Mouse (Mus musculus) embryonic facial prominence, embryonic 14.5 days (tissue): ENCODE measurements around the gene Nkx2-4. TPM values are rescaled to one million over a fixed set of nuclear protein-coding genes. Genes with fewer than 3 reads are reported as not detected.

Experiments
- polyA plus RNA-seq: library from polyadenylated mRNA; unstranded; fragments of >200 nt; fragmentation: Nextera tagmentation; extraction: Ambion mirVana; gene quantifications from 2 replicates; pipeline ENCODE4 v1.2.1, GENCODE M21; 2014

Nkx2-4 gene
- polyA plus RNA-seq, 1 experiment from 2014 or later: not detected

Other genes starting within 250 kb of the Nkx2-4 start
- gene Kiz, start 229.6 kb downstream of the Nkx2-4 start, polyA plus RNA-seq: 27.6 and 31.2 TPM in 2 replicates
- gene Xrn2, start 72.4 kb downstream of the Nkx2-4 start, polyA plus RNA-seq: 70.5 and 78.9 TPM in 2 replicates
- gene Nkx2-2, start 108.8 kb upstream of the Nkx2-4 start, polyA plus RNA-seq: not detected in 2 replicates